Mouse (Mus musculus): ENCODE measurements around the gene Pnpla8.

DNA sequence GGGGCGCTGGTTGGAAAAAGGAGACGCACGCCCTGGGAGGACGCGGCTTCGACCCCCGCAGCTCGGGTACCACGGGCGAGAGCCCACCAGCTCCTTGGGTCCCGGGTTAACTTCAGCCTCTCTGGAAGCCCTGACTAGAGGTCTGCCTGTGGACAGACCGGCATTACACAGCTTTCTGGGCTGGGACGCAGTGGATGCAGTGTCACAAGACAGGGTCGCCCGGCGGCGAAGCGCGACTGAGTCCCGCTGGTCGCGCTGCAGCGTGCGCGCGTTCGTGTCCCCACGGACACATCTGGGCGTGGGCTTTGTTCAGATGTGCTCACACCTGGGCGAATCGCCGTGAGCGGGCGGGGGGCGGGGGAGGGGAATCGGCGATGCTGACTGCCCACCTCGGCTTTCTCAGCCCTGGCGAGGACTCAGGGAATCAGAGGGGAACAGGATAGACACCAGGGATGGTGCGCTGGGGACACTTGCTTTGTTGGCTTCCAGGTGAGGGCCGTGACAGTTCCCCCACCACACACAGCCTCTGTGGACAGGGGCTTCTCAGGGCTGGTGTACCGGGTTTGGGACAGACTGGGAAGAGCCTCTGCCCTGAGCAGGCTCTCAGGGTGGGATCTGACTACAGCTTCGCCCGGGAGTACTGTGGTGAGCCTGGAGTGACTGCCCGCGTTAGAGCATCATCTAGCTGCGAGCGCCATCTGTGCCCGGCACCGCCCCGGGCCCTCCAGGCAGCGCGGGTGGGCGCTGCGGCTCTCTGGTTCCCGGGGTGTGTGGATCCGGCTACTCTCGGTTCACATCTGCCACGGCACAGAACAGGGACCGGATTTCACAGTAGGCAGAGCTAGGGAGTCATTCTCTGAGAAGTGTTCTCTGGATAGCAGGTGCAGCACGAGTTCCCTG is 108.4 kb downstream of the Pnpla8 start:
- TF ChIP-seq CTCF (IDR thresholded peaks at IDR 0.05; ENCODE audit: low read depth, low read length): no peak
- TF ChIP-seq POLR2A (IDR thresholded peaks at IDR 0.05; ENCODE audit: extremely low read depth, insufficient read depth, low read length): no peak
